Mouse (Mus musculus) activated CD4-positive, CD25-positive, alpha-beta regulatory T cell (primary cell): Measurements from ENCODE around the gene Cacng1. TPM values are rescaled to one million over a fixed set of nuclear protein-coding genes. Genes with fewer than 3 reads are reported as not detected.

Experiments
- polyA plus RNA-seq, 2 experiments: library from polyadenylated mRNA; unstranded; fragments of 100-300 nt; shearing (Covaris generic); gene quantifications; one replicate each; pipeline ENCODE4 v1.2.1; 2017

Gene Cacng1
- polyA plus RNA-seq = not detected

DNA sequence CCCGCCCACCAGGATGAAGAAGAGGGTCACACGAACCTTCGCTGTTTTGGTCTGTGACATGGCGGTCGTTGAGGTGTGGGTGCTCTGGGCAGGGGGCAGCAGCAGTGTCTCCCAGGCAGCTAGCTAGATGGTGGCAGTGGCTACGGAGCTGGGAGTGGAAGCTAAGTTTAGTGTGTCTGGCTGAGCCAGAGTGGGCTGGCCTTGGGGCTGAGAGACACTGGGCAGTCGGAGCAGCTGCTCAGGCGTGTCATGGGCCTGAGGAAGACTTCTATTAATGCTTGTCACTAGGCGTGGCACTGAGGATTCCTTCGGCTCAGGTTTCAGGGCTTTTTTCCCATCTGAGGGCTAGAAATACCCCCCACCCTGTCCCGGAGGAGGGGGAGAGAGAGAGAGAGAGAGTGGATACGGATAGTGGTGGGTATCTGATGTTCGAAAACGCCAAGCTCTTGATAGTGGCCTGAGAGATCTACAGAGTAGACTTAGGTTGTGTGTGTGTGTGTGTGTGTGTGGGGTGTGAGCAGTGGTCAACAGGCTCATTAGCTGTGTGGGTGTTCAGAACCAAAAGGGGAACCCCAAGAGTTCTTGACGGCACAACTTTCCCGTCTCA, at the start of gene Cacng1:
Gene Cacng1, minus strand, starts transcription at position 191 of the 607 bp plus-strand sequence.

Other genes starting within 250 kb of the Cacng1 start
- gene Pitpnc1, start 245.8 kb downstream of the Cacng1 start, polyA plus RNA-seq = 10 to 100 TPM; 63.4 to 65.0 TPM
- 100 to 1,000 TPM; 126 to 132 TPM for gene Psmd12, start 237.0 kb downstream of the Cacng1 start, polyA plus RNA-seq
- gene Helz, start 168.6 kb downstream of the Cacng1 start, polyA plus RNA-seq = 10 to 100 TPM; 23.5 to 47.8 TPM
- gene Cacng4, start 78.0 kb upstream of the Cacng1 start, polyA plus RNA-seq = under 1 TPM in 1 of 2 experiments, not detected in 1; 0.16 TPM
- not detected for gene Cacng5, start 198.5 kb upstream of the Cacng1 start, polyA plus RNA-seq